Mouse (Mus musculus): Measurements from ENCODE around the gene Ccng1. TPM values are rescaled to one million over a fixed set of nuclear protein-coding genes. Genes with fewer than 3 reads are reported as not detected.

Gene Ccng1
- polyA plus RNA-seq, 1 experiment from 2014 or later, result 34.4 TPM

GRCm38 (mm10) chr11:40754664-40755107 is 425 bp downstream of the Ccng1 start:
- H3K4me1 ChIP-seq (replicated peaks), result peaks cover 9% of the 10 kb centered on the region
- H3K9ac ChIP-seq (replicated peaks), result peak overlapping the region; percentile 86
- 0 out of 2 replicates have a peak overlapping the region, but pooled peaks have one; percentile 47 for H3K27ac ChIP-seq
- no peaks in the 10 kb centered on the region for H3K27me3 ChIP-seq
- peak; percentile 38; the same call in 1 of the 2 replicates for ATAC-seq
- 3% methylated on average over 19 of the region's 19 CpGs for WGBS
- H3K9me3 ChIP-seq, result no peaks in the 10 kb centered on the region
- no peaks in the 10 kb centered on the region for H3K36me3 ChIP-seq
- peak overlapping the region; percentile 80 for H3K4me3 ChIP-seq (replicated peaks)
- H3K4me2 ChIP-seq (replicated peaks), result peak overlapping the region; percentile 82

DNA sequence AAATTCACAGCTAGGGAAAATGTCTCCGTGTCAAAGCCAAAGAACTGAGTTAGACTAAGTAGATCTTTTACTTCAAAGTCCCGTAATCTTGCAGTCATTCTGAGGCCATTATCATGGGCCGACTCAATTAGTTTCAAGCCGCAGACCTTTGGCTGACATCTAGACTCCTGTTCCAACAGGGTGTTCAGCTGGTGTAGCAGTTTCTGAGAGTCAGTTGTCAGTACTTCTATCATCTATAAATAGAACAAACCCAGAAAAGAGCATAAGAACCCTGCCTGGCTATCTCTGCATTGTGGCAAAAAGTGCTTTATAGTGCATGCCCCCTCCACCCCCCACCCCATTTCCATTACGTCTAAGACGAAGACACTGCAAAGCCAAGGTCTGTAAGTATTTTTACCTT is 1.3 kb downstream of the Ccng1 start:
- H3K4me2 ChIP-seq (replicated peaks), result peak overlapping the region; percentile 82
- 76% methylated on average over 6 of the region's 6 CpGs for WGBS

GRCm38 (mm10) chr11:40747716-40748115 is 7.4 kb downstream of the Ccng1 start:
- 80% methylated on average over 2 of the region's 2 CpGs for WGBS

More for the DNA sequence above, 1.3 kb downstream of the Ccng1 start:
- ATAC-seq, result no peak
- Histone ChIP-seq H3K36me3 (no peaks in the 10 kb centered on the region), H3K27ac (no peak overlapping the region), H3K9me3 (no peaks in the 10 kb centered on the region), H3K4me1 (replicated peaks) (peaks cover 9% of the 10 kb centered on the region), H3K4me3 (replicated peaks) (no peak overlapping the region), H3K27me3 (no peaks in the 10 kb centered on the region), H3K9ac (replicated peaks) (no peak overlapping the region)

DNA sequence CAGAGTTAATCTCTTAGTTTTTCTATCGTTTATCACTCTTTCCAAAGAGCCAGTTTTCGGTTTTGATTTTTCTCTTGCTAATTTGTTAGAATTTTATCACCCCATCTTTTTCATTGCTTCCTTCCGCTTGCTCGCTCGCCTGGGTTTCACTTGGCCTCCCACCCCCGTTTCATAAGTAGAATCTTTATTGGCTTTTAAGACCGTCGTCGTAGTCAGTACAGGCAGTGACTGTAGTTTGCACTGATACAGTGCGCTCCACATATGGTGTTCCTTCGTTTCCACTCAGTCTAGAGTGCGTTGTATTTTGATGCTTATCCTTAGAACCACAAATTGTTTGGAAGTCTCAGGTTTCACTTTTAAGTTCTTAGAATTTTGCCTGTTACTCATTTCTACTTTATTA is 8.8 kb downstream of the Ccng1 start:
- no peak overlapping the region for H3K4me2 ChIP-seq (replicated peaks)
- 92% methylated on average over 12 of the region's 12 CpGs for WGBS

More at GRCm38 (mm10) chr11:40747716-40748115, 7.4 kb downstream of the Ccng1 start:
- Histone ChIP-seq H3K4me3 (replicated peaks) (no peak overlapping the region), H3K4me1 (replicated peaks) (no peaks in the 10 kb centered on the region), H3K27me3 (no peaks in the 10 kb centered on the region), H3K36me3 (no peaks in the 10 kb centered on the region), H3K27ac (no peak overlapping the region), H3K4me2 (replicated peaks) (no peak overlapping the region), H3K9ac (replicated peaks) (no peak overlapping the region), H3K9me3 (no peaks in the 10 kb centered on the region)
- no peak for ATAC-seq

DNA sequence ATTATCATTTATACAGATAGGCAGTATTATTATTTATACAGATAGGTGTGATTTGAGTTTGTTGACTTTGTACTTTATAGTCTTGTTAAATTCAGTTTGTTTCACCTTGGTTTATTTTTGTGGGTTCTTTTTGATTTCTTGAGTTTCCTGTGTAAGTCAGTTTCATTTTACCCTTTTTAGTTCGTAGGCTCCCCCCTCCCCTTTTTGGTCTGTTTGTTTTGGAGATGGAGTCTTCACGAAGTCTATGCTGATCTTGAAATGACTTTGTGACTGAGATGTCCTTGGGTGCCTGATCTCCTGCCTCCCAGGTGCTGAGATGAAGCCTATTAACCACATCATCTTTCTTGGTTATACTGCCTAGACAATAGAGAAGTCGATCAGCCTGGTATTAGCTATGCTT is 10.8 kb downstream of the Ccng1 start:
- no peaks in the 10 kb centered on the region for H3K27me3 ChIP-seq
- no peaks in the 10 kb centered on the region for H3K9me3 ChIP-seq
- ATAC-seq, result no peak
- H3K27ac ChIP-seq, result no peak overlapping the region
- no peaks in the 10 kb centered on the region for H3K4me1 ChIP-seq (replicated peaks)
- no peak overlapping the region for H3K4me3 ChIP-seq (replicated peaks)
- WGBS, result 93% methylated on average over 3 of the region's 3 CpGs
- H3K36me3 ChIP-seq, result peaks cover 21% of the 10 kb centered on the region
- no peak overlapping the region for H3K4me2 ChIP-seq (replicated peaks)
- no peak overlapping the region for H3K9ac ChIP-seq (replicated peaks)

More for the DNA sequence above, 8.8 kb downstream of the Ccng1 start:
- Histone ChIP-seq H3K4me1 (replicated peaks) (no peaks in the 10 kb centered on the region), H3K27me3 (no peaks in the 10 kb centered on the region), H3K9me3 (no peaks in the 10 kb centered on the region), H3K27ac (no peak overlapping the region), H3K9ac (replicated peaks) (no peak overlapping the region), H3K36me3 (peaks cover 7% of the 10 kb centered on the region), H3K4me3 (replicated peaks) (no peak overlapping the region)
- no peak for ATAC-seq

- no peak overlapping the region for H3K9ac ChIP-seq (replicated peaks)
- 92% methylated on average over 12 of the region's 12 CpGs for WGBS
- H3K36me3 ChIP-seq, result peaks cover 42% of the 10 kb centered on the region
- no peak for ATAC-seq
- H3K4me2 ChIP-seq (replicated peaks), result no peak overlapping the region
- H3K4me1 ChIP-seq (replicated peaks), result no peaks in the 10 kb centered on the region
- H3K27ac ChIP-seq, result no peak overlapping the region
- no peaks in the 10 kb centered on the region for H3K9me3 ChIP-seq
- H3K4me3 ChIP-seq (replicated peaks), result no peak overlapping the region
- H3K27me3 ChIP-seq, result no peaks in the 10 kb centered on the region
These were observed 13.4 kb downstream of the Ccng1 start for GRCm38 (mm10) chr11:40741605-40742262.

DNA sequence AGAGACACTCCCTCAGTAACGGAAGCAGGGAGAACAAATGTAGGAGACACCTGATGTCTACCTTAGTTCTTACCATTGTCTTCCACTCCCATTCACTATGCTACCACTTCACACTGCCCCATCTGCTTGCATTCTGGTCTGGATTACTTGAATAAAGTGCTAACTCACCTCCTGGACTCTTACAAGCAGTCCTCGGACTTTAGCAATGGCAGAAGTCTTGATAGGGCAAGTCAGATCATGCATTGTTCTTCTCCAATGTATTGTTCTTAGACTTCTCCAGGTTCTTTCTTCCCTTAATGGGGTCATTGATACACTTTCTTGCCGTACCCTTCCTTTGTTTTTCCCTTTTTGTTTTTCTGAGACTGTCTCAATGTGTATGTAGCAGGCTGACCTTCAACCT is 17.7 kb downstream of the Ccng1 start:
- 92% methylated on average over 3 of the region's 3 CpGs for WGBS
- ATAC-seq, result no peak

DNA sequence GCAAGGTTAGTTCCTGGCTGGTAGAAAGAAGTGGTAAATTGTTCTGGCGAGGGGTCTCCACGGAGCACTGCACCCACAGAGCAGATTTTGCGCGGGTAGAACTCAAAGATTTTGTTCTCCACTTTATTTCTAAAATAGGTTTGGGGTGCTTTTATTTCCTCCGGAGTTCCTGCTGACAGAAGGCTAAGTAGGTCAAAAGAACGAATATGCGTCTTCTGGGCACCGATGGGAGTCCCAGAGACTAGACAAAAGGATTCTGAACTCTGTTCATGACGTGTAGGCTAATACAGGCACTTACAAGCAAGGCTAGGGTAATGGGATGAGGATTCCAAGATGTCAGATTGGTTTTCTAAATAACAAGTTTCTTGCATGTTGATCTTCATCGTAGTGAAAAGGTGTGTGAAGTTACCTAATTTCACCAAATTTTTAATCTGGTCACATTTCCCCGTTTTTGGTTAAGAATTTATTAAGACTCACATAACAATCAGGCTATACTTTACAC is 20.8 kb downstream of the Ccng1 start:
- no peak for ATAC-seq
- H3K36me3 ChIP-seq, result peaks cover 25% of the 10 kb centered on the region
- no peaks in the 10 kb centered on the region for H3K27me3 ChIP-seq
- H3K4me3 ChIP-seq (replicated peaks), result peak overlapping the region; percentile 92
- H3K9me3 ChIP-seq, result no peaks in the 10 kb centered on the region
- H3K4me1 ChIP-seq (replicated peaks), result peaks cover 35% of the 10 kb centered on the region
- H3K27ac ChIP-seq, result peak overlapping the region; percentile 78
- 3% methylated on average over 11 of the region's 11 CpGs for WGBS
- peak overlapping the region; percentile 73 for H3K4me2 ChIP-seq (replicated peaks)
- H3K9ac ChIP-seq (replicated peaks), result peak overlapping the region; percentile 91

More for the DNA sequence above, 17.7 kb downstream of the Ccng1 start:
- no peaks in the 10 kb centered on the region for H3K9me3 ChIP-seq
- H3K4me2 ChIP-seq (replicated peaks), result no peak overlapping the region
- peaks cover 46% of the 10 kb centered on the region for H3K36me3 ChIP-seq
- no peak overlapping the region for H3K27ac ChIP-seq
- no peaks in the 10 kb centered on the region for H3K27me3 ChIP-seq
- H3K4me3 ChIP-seq (replicated peaks), result no peak overlapping the region
- H3K4me1 ChIP-seq (replicated peaks), result peaks cover 24% of the 10 kb centered on the region
- no peak overlapping the region for H3K9ac ChIP-seq (replicated peaks)

DNA sequence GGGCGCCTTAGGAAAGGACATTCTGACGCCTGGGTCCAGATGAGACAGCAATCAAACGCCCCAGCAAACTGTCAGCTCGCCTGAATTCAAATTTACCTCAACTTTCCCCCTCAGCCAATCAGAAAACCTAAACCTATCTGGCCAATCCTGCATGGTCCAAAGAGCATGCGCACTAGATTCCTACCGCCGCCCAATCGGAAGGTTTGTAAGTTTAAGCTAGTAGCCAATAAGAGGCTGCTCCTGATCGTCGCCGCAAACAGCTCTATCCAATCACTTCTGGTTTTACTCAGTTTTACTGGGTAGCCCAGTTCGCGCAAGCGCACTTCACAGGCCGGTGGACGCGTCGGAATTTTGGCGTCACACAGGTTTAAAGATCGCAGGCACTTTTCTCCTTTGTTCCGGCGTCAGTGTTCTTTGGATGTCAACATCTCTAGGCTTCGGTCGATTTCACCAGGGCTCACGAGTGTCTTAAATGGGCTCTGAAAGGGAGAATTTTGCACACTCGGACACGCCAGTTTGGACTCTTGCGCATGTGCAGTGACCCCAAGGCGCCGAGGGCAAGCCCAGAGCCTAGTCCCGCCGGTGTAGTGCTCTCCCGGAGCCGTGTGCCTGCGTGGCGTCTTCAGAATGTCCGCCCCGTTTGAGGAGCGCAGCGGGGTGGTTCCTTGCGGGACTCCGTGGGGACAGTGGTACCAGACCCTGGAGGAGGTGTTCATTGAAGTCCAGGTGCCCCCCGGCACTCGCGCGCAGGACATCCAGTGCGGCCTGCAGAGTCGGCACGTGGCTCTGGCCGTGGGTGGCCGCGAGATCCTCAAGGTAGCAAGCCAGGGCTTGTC is 21.6 kb downstream of the Ccng1 start, which contains the start of the genes Hmmr and Nudcd2:
Gene Hmmr, minus strand, starts transcription at position 84 of the 836 bp plus-strand sequence.
Gene Nudcd2, plus strand, starts transcription at position 329 of the 836 bp plus-strand sequence.
- no peaks in the 10 kb centered on the region for H3K9me3 ChIP-seq
- WGBS, result under 1% methylated on average over 52 of the region's 52 CpGs
- ATAC-seq, result peak; percentile 99
- peak within 1 kb of the TSS; percentile 92 for H3K4me3 ChIP-seq (replicated peaks)
- peak within 1 kb of the TSS; percentile 78 for H3K27ac ChIP-seq
- H3K36me3 ChIP-seq, result peaks cover 19% of the 10 kb centered on the region
- no peaks in the 10 kb centered on the region for H3K27me3 ChIP-seq
- H3K4me1 ChIP-seq (replicated peaks), result peaks cover 35% of the 10 kb centered on the region
- H3K9ac ChIP-seq (replicated peaks), result peak within 1 kb of the TSS; percentile 91
- peak within 1 kb of the TSS; percentile 75 for H3K4me2 ChIP-seq (replicated peaks)

- Histone ChIP-seq H3K9ac (replicated peaks) (peak overlapping the region; percentile 55; the same call in 1 of the 2 replicates), H3K4me3 (replicated peaks) (peak overlapping the region; percentile 92), H3K36me3 (peaks cover 15% of the 10 kb centered on the region), H3K27me3 (no peaks in the 10 kb centered on the region), H3K4me1 (replicated peaks) (peaks cover 35% of the 10 kb centered on the region), H3K27ac (no peak overlapping the region), H3K4me2 (replicated peaks) (peak overlapping the region; percentile 75), H3K9me3 (no peaks in the 10 kb centered on the region)
- ATAC-seq, result no peak
- 1% methylated on average over 14 of the region's 14 CpGs for WGBS
These were observed 22.1 kb downstream of the Ccng1 start for GRCm38 (mm10) chr11:40732997-40733338.

DNA sequence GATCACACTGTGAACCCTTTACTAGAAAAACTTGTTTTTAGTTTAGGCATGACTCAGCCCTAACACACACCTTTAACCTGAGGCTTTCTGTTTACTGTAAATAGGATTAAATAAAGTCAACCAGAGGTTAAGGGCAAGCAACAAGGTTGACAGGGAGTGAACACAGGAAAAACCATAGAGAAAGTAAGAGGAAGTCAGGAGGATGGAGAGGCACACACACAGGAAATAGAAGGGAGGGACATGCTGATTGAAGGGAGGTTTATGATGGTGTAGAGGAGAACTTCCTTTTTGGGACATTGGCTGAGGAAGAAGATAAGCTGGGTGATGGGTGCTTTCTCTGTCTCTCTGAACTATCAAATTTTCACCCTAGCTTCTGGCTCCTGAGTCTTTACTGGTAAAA is 36.8 kb downstream of the Ccng1 start:
- Histone ChIP-seq H3K9ac (replicated peaks) (no peak overlapping the region), H3K4me1 (replicated peaks) (no peaks in the 10 kb centered on the region), H3K27me3 (no peaks in the 10 kb centered on the region), H3K9me3 (no peaks in the 10 kb centered on the region), H3K4me3 (replicated peaks) (no peak overlapping the region), H3K36me3 (peaks cover 47% of the 10 kb centered on the region), H3K27ac (no peak overlapping the region), H3K4me2 (replicated peaks) (no peak overlapping the region)
- no peak for ATAC-seq

- no peaks in the 10 kb centered on the region for H3K27me3 ChIP-seq
- H3K4me1 ChIP-seq (replicated peaks), result no peaks in the 10 kb centered on the region
- ATAC-seq, result no peak
- no peak overlapping the region for H3K4me3 ChIP-seq (replicated peaks)
- no peaks in the 10 kb centered on the region for H3K9me3 ChIP-seq
- no peak overlapping the region for H3K9ac ChIP-seq (replicated peaks)
- peaks cover 31% of the 10 kb centered on the region for H3K36me3 ChIP-seq
- whole genome bisulfite sequencing, result 96% methylated on average over 5 of the region's 5 CpGs
- no peak overlapping the region for H3K27ac ChIP-seq
- H3K4me2 ChIP-seq (replicated peaks), result no peak overlapping the region
These were observed 39.6 kb downstream of the Ccng1 start for GRCm38 (mm10) chr11:40715524-40715923.
